Mouse (Mus musculus): Measurements from ENCODE around the gene Dgkh. TPM values are rescaled to one million over a fixed set of nuclear protein-coding genes. Genes with fewer than 3 reads are reported as not detected.

Gene Dgkh
- total RNA-seq, 1 experiment = 8.2 TPM

DNA sequence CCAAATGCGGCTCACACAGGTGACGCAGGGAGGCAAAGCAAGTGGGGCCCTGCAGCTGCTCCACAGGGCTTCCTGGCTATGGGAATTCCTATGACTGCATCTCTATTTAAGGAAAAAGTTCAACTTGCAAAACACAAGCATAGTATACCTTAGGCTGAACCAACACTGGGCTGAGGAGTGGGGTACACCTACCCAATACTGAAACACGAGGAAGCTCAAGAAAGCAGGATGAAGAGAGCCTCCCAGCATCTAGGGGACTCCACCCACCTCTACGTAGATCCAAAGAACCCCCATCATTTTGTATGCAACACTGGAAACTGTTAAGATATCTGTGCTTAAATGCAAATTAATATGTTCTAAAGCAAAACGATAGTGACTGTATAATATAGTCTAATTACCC, 64.8 kb downstream of the Dgkh start:
- Histone ChIP-seq H3K27ac (ENCODE audit: insufficient read depth, low read depth, low read length, poor library complexity, severe bottlenecking) (no peak overlapping the region), H3K4me3 (ENCODE audit: insufficient read depth in 1 of 2, low read depth in 1 of 2, low read length in 2 of 2, poor library complexity in 1 of 2, severe bottlenecking in 1 of 2) (no peak overlapping the region), H3K9me3 (ENCODE audit: control insufficient read depth, insufficient read depth, low read depth, low read length) (no peaks in the 10 kb centered on the region), H3K9ac (ENCODE audit: insufficient read depth, low read depth, low read length, poor library complexity, severe bottlenecking) (no peak overlapping the region), H3K4me1 (ENCODE audit: control insufficient read depth in 2 of 2, insufficient read depth in 2 of 2, low read length in 2 of 2, poor library complexity in 1 of 2) (peaks cover 0 to 4% of the 10 kb centered on the region in 2 experiments; a peak in 1 of 4 replicates), H3K36me3 (ENCODE audit: control insufficient read depth, insufficient read depth, low read length, poor library complexity, severe bottlenecking) (peaks cover 2% of the 10 kb centered on the region; the same call in 1 of the 2 replicates)
- in situ Hi-C loops (cut with MboI; ENCODE audit: low sequenced_read_pairs in 2 of 2, unreplicated experiment in 2 of 2) = loop anchor here (25.0 kb wide), 2 partner anchors 170 to 445 kb away; partner anchors contain the start of gene Vwa8 (in 1 of the 2)
- TF ChIP-seq HCFC1 (IDR thresholded peaks at IDR 0.05; ENCODE audit: borderline replicate concordance, insufficient read depth, low read length) (no peak), ZNF384 (IDR thresholded peaks at IDR 0.05; ENCODE audit: low read depth, low read length) (no peak), ZC3H11A (IDR thresholded peaks at IDR 0.05; ENCODE audit: borderline replicate concordance, low read depth, low read length) (no peak), CHD2 (IDR thresholded peaks at IDR 0.05; ENCODE audit: low read depth, low read length) (no peak), MAFK (IDR thresholded peaks at IDR 0.05; ENCODE audit: insufficient read depth, low read depth, low read length) (no peak)
- no peak for DNase-seq (ENCODE audit: low read depth, low spot score)

GRCm38 (mm10) chr14:78662641-78663040, 69.9 kb downstream of the Dgkh start:
- TF ChIP-seq ZC3H11A (IDR thresholded peaks at IDR 0.05; ENCODE audit: borderline replicate concordance, low read depth, low read length) = no peak
- no peak for TF ChIP-seq ZNF384 (IDR thresholded peaks at IDR 0.05; ENCODE audit: low read depth, low read length)
- no peak for TF ChIP-seq HCFC1 (IDR thresholded peaks at IDR 0.05; ENCODE audit: borderline replicate concordance, insufficient read depth, low read length)
- no peak for TF ChIP-seq MAFK (IDR thresholded peaks at IDR 0.05; ENCODE audit: insufficient read depth, low read depth, low read length)
- TF ChIP-seq CHD2 (IDR thresholded peaks at IDR 0.05; ENCODE audit: low read depth, low read length) = no peak
- Histone ChIP-seq H3K9ac (ENCODE audit: insufficient read depth, low read depth, low read length, poor library complexity, severe bottlenecking) (no peak overlapping the region), H3K4me1 (ENCODE audit: control insufficient read depth in 2 of 2, insufficient read depth in 2 of 2, low read length in 2 of 2, poor library complexity in 1 of 2) (no peaks in the 10 kb centered on the region), H3K9me3 (ENCODE audit: control insufficient read depth, insufficient read depth, low read depth, low read length) (no peaks in the 10 kb centered on the region), H3K36me3 (ENCODE audit: control insufficient read depth, insufficient read depth, low read length, poor library complexity, severe bottlenecking) (peaks cover 11% of the 10 kb centered on the region; the same call in 1 of the 2 replicates), H3K27ac (ENCODE audit: insufficient read depth, low read depth, low read length, poor library complexity, severe bottlenecking) (no peak overlapping the region), H3K4me3 (ENCODE audit: insufficient read depth in 1 of 2, low read depth in 1 of 2, low read length in 2 of 2, poor library complexity in 1 of 2, severe bottlenecking in 1 of 2) (no peak overlapping the region)
- no peak for DNase-seq (ENCODE audit: low read depth, low spot score)
- in situ Hi-C loops (cut with MboI; ENCODE audit: low sequenced_read_pairs in 2 of 2, unreplicated experiment in 2 of 2) = loop anchor here (25.0 kb wide), 2 partner anchors 175 to 450 kb away; partner anchors contain the start of gene Vwa8 (in 1 of the 2)

- no peak overlapping the region; the same call in 1 of the 2 replicates for H3K27ac ChIP-seq (ENCODE audit: insufficient read depth, low read depth, low read length, poor library complexity, severe bottlenecking)
- no peak overlapping the region for H3K9ac ChIP-seq (ENCODE audit: insufficient read depth, low read depth, low read length, poor library complexity, severe bottlenecking)
- TF ChIP-seq ZC3H11A (IDR thresholded peaks at IDR 0.05; ENCODE audit: borderline replicate concordance, low read depth, low read length) (no peak), CHD2 (IDR thresholded peaks at IDR 0.05; ENCODE audit: low read depth, low read length) (no peak), ZNF384 (IDR thresholded peaks at IDR 0.05; ENCODE audit: low read depth, low read length) (no peak), MAFK (IDR thresholded peaks at IDR 0.05; ENCODE audit: insufficient read depth, low read depth, low read length) (no peak), HCFC1 (IDR thresholded peaks at IDR 0.05; ENCODE audit: borderline replicate concordance, insufficient read depth, low read length) (no peak)
- no peak overlapping the region for H3K4me3 ChIP-seq (ENCODE audit: insufficient read depth in 1 of 2, low read depth in 1 of 2, low read length in 2 of 2, poor library complexity in 1 of 2, severe bottlenecking in 1 of 2)
- H3K36me3 ChIP-seq (ENCODE audit: control insufficient read depth, insufficient read depth, low read length, poor library complexity, severe bottlenecking) = peaks cover 11% of the 10 kb centered on the region; the same call in 1 of the 2 replicates
- no peak for DNase-seq (ENCODE audit: low read depth, low spot score)
- in situ Hi-C loops (cut with MboI; ENCODE audit: low sequenced_read_pairs in 2 of 2, unreplicated experiment in 2 of 2) = loop anchor here (25.0 kb wide), 2 partner anchors 176 to 451 kb away; partner anchors contain the start of gene Vwa8 (in 1 of the 2)
- H3K4me1 ChIP-seq (ENCODE audit: control insufficient read depth in 2 of 2, insufficient read depth in 2 of 2, low read length in 2 of 2, poor library complexity in 1 of 2) = no peaks in the 10 kb centered on the region
- H3K9me3 ChIP-seq (ENCODE audit: control insufficient read depth, insufficient read depth, low read depth, low read length) = no peaks in the 10 kb centered on the region
These were observed 71.1 kb downstream of the Dgkh start for GRCm38 (mm10) chr14:78661462-78661861.

DNA sequence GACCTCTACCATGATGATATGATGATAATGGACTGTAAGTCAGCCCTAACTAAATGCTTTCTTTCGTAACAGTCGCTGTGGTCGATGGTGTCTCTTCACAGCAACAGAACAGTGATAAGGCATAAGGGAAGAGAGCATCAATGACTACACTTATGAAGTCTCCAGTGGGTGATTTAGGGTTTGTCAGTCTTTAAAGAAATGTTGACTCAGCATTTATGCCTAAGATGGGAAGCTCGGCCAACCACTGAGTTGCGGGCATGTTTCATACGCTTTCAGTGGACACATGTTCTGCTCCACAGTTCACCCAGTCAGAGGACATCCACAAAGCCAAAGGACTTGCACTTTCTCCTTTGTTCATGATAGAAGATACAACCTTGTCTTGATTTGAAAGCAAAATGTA, 73.9 kb downstream of the Dgkh start:
- TF ChIP-seq MAFK (IDR thresholded peaks at IDR 0.05; ENCODE audit: insufficient read depth, low read depth, low read length) (peak; percentile 89), CHD2 (IDR thresholded peaks at IDR 0.05; ENCODE audit: low read depth, low read length) (no peak), HCFC1 (IDR thresholded peaks at IDR 0.05; ENCODE audit: borderline replicate concordance, insufficient read depth, low read length) (no peak), ZC3H11A (IDR thresholded peaks at IDR 0.05; ENCODE audit: borderline replicate concordance, low read depth, low read length) (no peak), ZNF384 (IDR thresholded peaks at IDR 0.05; ENCODE audit: low read depth, low read length) (no peak)
- Histone ChIP-seq H3K4me3 (ENCODE audit: insufficient read depth in 1 of 2, low read depth in 1 of 2, low read length in 2 of 2, poor library complexity in 1 of 2, severe bottlenecking in 1 of 2) (no peak overlapping the region), H3K27ac (ENCODE audit: insufficient read depth, low read depth, low read length, poor library complexity, severe bottlenecking) (no peak overlapping the region), H3K36me3 (ENCODE audit: control insufficient read depth, insufficient read depth, low read length, poor library complexity, severe bottlenecking) (peaks cover 10% of the 10 kb centered on the region; the same call in 1 of the 2 replicates), H3K4me1 (ENCODE audit: control insufficient read depth in 2 of 2, insufficient read depth in 2 of 2, low read length in 2 of 2, poor library complexity in 1 of 2) (no peaks in the 10 kb centered on the region), H3K9ac (ENCODE audit: insufficient read depth, low read depth, low read length, poor library complexity, severe bottlenecking) (no peak overlapping the region), H3K9me3 (ENCODE audit: control insufficient read depth, insufficient read depth, low read depth, low read length) (no peaks in the 10 kb centered on the region)
- in situ Hi-C loops (cut with MboI; ENCODE audit: low sequenced_read_pairs in 2 of 2, unreplicated experiment in 2 of 2) = loop anchor here (25.0 kb wide), 2 partner anchors 179 to 454 kb away; partner anchors contain the start of gene Vwa8 (in 1 of the 2)
- no peak for DNase-seq (ENCODE audit: low read depth, low spot score)

Measured in ES-E14 (cell line).